Mouse (Mus musculus) spleen, embryonic (tissue): ENCODE results near the gene Cdk6.
"Not testable (repeated sequence)": the region's sequence is repeated elsewhere in the genome, so short reads cannot be mapped to it uniquely, and the experiment has no call there.

ENCODE experiments used
- CTCF ChIA-PET: fragments of 350-600 bp; sonication (Branson Sonifier 250); formaldehyde crosslinking; loops from one replicate; lab custom pipeline; 2022; lab: Charles Lee

The Cdk6 gene

GRCm38 (mm10) chr5:3376167-3376566 is 34.9 kb downstream of the Cdk6 start:
- CTCF ChIA-PET: no interaction called here

GRCm38 (mm10) chr5:3379252-3379651 is 38.0 kb downstream of the Cdk6 start:
- CTCF ChIA-PET: no interaction called here

DNA sequence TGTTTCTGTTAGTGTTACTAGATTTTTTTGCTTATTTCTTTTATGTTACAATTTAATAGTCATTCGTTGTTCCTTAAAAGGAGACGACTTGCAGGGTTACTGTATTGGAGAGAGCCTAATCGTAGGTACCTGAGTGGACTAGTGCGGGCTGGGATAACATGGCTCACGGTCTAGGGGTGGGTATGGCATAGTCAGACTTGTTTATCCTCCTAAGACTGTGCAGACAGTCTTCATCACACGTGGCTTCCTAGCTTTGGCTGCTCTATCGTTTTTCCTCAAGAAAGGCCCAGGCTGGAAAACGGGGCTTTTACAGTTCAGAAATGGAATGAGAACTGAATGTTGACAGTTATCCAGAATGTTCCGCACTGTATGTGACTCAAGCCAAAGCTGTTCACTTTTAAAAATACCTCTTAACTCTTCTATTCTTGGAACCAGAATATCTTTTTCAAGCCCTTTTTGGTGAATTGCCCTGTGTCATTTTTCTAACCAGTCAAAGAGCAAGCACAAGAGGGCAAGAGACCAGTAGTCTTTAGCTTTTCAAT is 39.5 kb downstream of the Cdk6 start:
- CTCF ChIA-PET: no interaction called here

- CTCF ChIA-PET: no interaction called here
Measured at GRCm38 (mm10) chr5:3381795-3382194, 40.5 kb downstream of the Cdk6 start.

DNA sequence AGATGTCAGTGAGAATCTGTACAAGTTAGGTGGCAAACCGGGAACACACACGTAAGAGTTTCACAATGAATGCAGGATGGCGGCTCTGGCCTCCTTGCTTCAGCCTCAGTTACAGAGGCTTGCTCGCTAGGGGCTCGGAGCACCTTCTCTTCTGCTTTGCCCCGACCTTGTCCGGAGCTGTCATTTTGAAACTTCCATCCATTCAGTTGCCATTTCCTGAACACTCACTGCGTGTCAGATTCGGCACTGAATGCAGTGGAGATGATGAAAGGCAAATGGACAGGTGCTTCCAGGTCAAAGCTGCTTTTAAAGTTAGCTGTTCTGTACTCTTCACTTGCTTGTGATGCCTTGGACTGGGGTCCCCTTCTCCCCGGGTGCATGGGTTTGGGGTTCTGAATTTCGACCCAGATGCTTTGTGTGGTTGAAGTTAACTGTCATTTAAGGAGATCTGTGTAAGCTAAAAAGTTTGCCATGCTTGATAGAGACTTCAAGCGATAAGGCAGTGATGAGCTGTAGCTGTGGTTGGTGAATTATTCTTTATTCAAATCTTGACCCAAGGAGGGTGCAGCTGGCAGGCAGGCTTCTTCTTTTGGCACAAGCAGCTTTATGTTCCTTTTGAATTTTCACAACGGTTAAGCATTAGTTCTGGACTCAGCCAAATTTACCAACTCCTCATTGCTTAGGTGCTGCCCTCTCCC is 41.2 kb downstream of the Cdk6 start:
- CTCF ChIA-PET: interaction anchor here (0.6 kb wide), 1 partner anchor 79 kb away, joined by 4 read pairs; no protein-coding TSS in a partner anchor

DNA sequence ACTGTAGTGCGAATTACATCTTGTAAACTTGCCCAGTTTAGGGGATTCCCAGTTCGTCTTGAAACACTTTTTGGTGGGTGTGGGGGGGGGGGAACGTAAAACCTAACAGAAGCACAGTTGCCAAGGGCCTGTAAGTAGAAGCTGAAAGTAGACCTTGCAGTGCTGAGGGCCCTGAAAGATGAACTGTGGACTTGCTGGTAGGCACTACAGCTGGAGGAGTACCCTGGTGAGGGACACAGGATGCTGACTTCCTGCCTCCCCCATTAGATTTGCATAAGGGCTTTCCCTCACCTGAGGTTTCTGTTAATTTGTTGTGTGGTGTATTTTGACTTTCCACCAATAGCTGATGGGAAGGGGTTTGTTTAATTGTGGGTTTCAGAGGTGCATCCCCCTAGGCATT is 42.3 kb downstream of the Cdk6 start:
- CTCF ChIA-PET: no interaction called here

DNA sequence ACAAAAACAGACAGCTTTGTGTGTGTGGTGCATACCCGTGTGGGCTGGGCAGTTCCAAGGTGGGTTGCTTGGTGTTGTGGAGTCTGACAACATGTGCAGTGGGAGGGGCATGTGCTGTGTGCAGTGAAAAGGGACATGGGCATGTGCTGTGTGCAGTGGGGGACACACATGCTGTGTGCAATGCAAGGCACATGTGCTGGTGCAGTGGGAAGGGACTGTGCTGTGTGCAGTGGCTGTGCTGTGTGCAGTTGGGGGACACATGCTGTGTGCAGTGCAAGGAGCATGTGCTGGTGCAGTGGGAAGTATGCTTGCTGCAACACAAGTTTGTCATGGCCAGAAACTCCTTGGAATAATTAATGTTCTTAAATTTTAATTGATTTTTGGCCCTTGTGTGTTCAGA is 43.8 kb downstream of the Cdk6 start:
- CTCF ChIA-PET: no interaction called here

DNA sequence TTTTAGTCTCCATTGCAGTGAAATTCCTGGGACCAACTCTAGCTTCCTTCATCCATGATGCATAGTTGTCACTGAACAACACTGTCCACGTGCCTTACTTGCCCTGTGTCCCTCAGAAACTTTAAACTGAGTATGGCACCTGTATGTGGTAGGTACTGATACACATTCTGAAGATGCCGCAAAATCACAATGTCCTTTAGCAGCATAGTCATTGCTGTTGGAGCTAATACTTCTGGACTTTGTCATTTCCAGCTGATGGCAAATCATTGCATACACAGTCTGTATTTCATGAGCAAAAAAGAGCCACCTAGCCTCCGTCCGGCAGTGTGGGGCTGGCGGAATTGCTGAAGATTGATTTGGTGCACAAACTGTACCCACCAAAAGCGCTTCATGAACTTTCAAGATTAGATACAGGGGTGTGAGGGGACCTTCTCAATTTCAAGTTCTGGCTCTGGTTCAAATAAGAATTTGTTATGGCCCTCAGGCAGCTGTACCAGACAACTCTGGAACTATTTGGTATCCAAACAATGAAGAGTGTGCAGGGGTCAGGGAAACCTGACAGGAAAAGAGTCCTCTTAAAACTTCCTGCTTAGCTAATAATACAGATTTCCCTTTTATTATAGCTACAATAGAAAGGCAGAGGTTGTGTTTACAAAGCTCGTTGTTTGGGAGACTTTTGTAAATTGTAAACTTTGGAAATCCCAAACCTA is 44.9 kb downstream of the Cdk6 start:
- CTCF ChIA-PET: no interaction called here

DNA sequence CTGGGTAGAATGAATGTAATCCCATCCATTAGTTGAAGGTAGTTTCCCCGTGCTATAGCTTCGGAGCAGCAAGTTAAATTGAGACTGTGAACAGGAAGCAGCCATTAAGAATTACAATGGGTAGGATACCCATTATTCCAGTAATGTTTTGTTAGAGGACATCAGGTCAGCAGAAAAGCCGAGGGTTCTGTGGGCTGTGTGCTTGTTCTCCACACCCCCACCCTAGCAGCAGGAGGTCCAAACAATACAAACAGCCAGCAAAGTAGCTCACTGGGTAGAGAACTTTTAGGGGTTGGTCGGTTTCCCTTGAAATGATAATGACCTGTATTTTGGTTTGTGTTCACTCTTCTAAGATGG is 45.4 kb downstream of the Cdk6 start:
- CTCF ChIA-PET: no interaction called here

DNA sequence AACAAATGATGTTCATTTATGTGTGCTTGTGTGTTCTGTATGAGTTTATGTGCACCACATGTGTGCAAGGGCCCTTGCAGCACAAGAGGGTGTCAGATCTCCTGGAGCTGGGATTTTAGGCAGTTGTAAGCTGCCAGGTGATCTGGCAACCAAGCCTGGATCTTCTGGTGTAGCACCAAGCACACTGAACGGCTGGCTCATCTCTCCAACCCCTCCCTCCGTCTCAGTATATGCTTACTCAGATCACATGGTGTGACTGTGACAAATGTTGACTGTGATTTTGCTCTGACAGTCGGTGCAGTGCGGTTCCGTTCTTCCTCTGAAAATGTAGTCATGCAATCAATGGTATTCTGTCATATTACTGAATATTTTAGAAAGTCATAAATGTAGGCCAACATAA is 45.9 kb downstream of the Cdk6 start:
- CTCF ChIA-PET: no interaction called here

GRCm38 (mm10) chr5:3392856-3393255 is 51.6 kb downstream of the Cdk6 start:
- CTCF ChIA-PET: no interaction called here

- CTCF ChIA-PET: no interaction called here
Measured at GRCm38 (mm10) chr5:3394145-3394544, 52.9 kb downstream of the Cdk6 start.

DNA sequence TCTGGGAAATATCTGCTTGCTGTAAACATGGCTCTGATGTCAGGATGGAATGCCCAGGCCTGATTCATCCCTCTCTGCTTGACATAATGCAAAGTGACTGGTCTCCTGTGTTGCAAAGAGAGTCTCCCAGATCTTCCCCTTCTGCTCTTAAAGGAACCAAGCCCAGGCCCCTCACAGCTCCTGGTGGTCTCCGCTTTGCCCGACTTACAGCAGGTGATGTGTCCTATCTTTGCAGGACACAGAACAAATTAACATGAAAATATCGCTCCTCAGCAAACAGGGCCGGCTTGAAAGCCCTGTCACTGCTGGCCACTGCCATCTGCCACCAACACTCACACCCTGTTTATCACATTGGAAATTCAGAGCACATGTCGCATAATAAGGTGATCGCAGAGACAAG is 53.7 kb downstream of the Cdk6 start:
- CTCF ChIA-PET: no interaction called here

- CTCF ChIA-PET: no interaction called here
Measured at GRCm38 (mm10) chr5:3396214-3396613, 54.9 kb downstream of the Cdk6 start.

GRCm38 (mm10) chr5:3396910-3397575 is 55.8 kb downstream of the Cdk6 start:
- CTCF ChIA-PET: no interaction called here

DNA sequence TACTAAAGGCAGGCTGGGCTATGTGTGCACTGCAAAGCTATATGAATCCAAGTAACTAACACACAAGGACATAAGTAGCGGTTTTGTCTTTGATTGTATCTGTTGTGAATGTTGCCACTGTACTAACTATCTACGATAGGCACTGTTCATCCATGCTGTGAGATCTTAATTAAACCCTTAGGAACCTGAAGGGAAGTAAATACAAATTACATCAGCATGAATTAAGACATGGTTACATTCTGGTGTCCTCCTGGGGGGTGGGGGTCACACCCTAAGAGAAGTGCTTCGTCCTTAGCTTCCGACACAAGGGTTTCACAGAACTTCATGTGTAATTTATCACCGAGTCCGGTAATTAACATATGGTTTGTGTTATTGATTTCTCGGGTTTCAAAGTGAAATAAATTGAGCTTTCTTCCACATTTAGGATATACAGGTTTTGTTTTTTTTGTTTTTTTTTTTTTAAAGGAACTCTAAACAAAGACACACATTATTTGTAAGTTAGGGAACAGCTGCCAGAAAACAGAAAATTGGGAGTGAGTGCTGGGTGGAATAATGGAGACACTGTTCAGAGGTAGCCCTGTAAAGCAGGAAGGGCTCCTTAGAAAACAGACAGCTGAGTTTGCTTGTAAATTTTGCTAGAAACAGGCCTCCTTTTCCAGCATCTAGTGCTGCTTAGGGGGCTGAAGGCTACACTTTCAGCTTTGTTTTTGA is 58.7 kb downstream of the Cdk6 start:
- CTCF ChIA-PET: interaction anchor here (0.7 kb wide), 1 partner anchor 389 kb away, joined by 3 read pairs; no protein-coding TSS in a partner anchor

DNA sequence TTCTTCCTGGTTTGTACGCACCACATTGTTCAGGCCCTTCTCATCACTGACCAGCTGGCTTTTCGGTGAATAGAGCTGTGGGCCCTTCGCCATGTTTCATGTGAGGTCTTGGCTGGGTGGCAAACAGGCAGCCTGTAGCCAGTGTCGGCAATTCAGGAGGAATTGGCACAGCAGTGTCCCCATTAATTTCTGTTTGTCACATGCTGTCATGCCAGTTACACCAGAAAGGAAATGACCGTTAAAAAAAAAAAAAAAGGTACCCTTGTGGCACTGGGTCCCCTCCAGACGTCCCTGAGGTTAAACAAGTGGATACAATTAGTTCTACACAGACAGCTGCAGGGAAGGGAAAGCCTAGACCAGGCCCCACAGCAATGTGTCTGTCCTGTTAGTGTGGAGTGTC is 63.8 kb downstream of the Cdk6 start:
- CTCF ChIA-PET: no interaction called here

GRCm38 (mm10) chr5:3405503-3405902 is 64.2 kb downstream of the Cdk6 start:
- CTCF ChIA-PET: no interaction called here

- CTCF ChIA-PET: no interaction called here
Measured at GRCm38 (mm10) chr5:3407926-3408325, 66.6 kb downstream of the Cdk6 start.

GRCm38 (mm10) chr5:3418183-3418582 is 76.9 kb downstream of the Cdk6 start:
- CTCF ChIA-PET: not testable (repeated sequence)

- CTCF ChIA-PET: no interaction called here
Measured at GRCm38 (mm10) chr5:3420094-3420831, 79.0 kb downstream of the Cdk6 start.
